Comparison of ENCODE assay signal across 8 mouse cellular contexts in the genomic region with DNA sequence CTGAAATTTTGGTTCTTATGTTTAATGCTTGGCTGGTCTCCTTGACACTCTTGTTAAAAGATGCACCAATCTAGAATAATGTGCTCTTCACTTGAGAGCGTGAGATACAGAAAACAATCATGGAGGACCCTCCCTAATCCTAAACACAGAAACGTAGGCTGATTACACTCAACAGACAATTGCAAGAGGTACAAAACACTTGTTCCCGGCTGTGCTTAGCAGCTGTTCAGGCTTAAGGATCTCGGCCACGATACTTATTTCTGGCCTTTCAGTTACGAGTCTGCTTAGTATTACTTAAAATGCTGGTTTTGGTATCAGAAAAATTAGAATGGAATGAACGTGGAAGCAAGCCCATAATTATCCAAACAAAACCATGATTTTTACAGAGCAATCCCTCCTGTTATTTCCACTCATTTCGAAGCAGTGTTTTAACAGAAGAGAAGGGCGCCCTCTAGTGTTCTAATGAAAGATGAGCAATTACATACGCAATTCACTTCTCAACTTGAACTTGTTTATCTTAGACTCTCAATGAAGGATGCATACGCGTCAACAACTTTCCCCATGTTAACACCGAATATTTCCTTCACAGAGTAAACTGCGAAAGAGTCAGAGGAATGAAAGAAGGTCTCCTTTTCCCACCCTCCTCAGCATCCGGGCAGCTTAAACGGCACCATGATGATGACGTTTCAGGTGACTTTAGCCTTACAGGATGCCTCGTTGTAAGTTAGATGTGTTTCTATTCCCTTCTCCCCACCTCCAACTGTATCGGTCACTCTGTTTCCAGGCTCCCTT.
DNase-seq lines count a peak whose midpoint lies in the region; ATAC-seq and TF ChIP-seq lines count a peak whose summit lies in the region.

No protein-coding gene starts in this region.

- TF ChIP-seq CTCF in kidney, adult 2 months (conservative IDR thresholded peaks at IDR 0.05; ENCODE audit: insufficient read depth, insufficient read length, low read depth, low read length): no peak
- TF ChIP-seq CTCF in Patski (IDR thresholded peaks at IDR 0.05): peak; percentile 63

- DNase-seq in kidney, adult 2 months: peak; percentile 55
- no peak for DNase-seq in kidney, adult 18-20 months
- DNase-seq in Patski (ENCODE audit: low read depth, low spot score): no peak
- peak; percentile 51 for DNase-seq in lung, postnatal 25 days (ENCODE audit: low spot score)
- peak; percentile 64 for DNase-seq in telencephalon, adult 2 months (ENCODE audit: low read depth, low spot score)
- no peak for DNase-seq in spleen, adult 12 weeks (ENCODE audit: low spot score)

- POLR2A ChIA-PET in Patski (lab: Charles Lee): no interaction called here

- H3K36me3 ChIP-seq in kidney, adult 2 months (ENCODE audit: control insufficient read depth, insufficient read depth, low read length): no peaks in the 10 kb centered on the region
- no peaks in the 10 kb centered on the region for H3K36me3 ChIP-seq in embryonic facial prominence, embryonic 13.5 days
- no peaks in the 10 kb centered on the region for H3K36me3 ChIP-seq in intestine, embryonic 15.5 days

- WGBS in kidney, adult 2 months: 37% methylated on average over 19 of the region's 19 CpGs
- 37% methylated on average over 19 of the region's 19 CpGs for WGBS in embryonic facial prominence, embryonic 13.5 days
- 34% methylated on average over 19 of the region's 19 CpGs for WGBS in intestine, embryonic 15.5 days

- no peak for ATAC-seq in Patski
- no peak for ATAC-seq in embryonic facial prominence, embryonic 13.5 days (ENCODE audit: insufficient number of reproducible peaks, insufficient read depth, low FRiP score, low TSS enrichment, low read depth)
- peak; percentile 59; the same call in 1 of the 2 replicates for ATAC-seq in intestine, embryonic 15.5 days

- H3K27ac ChIP-seq in kidney, adult 2 months (ENCODE audit: insufficient read depth, low read depth, low read length): no peak overlapping the region
- H3K27ac ChIP-seq in embryonic facial prominence, embryonic 13.5 days: no peak overlapping the region
- no peak overlapping the region for H3K27ac ChIP-seq in intestine, embryonic 15.5 days

- no peaks in the 10 kb centered on the region for H3K27me3 ChIP-seq in kidney, adult 2 months (replicated peaks; ENCODE audit: control insufficient read depth, insufficient read depth, low read length)
- peaks cover 6% of the 10 kb centered on the region for H3K27me3 ChIP-seq in Patski
- no peaks in the 10 kb centered on the region for H3K27me3 ChIP-seq in embryonic facial prominence, embryonic 13.5 days
- H3K27me3 ChIP-seq in intestine, embryonic 15.5 days (replicated peaks): no peaks in the 10 kb centered on the region

- CTCF ChIA-PET in Patski (lab: Charles Lee): interaction anchor here (1.3 kb wide), 1 partner anchor 60 kb away, joined by 3 read pairs; no protein-coding TSS in a partner anchor

- no peak overlapping the region for H3K9ac ChIP-seq in embryonic facial prominence, embryonic 13.5 days
- no peak overlapping the region for H3K9ac ChIP-seq in intestine, embryonic 15.5 days

- no peaks in the 10 kb centered on the region for H3K4me1 ChIP-seq in kidney, adult 2 months (ENCODE audit: control insufficient read depth, insufficient read depth, low read length)
- no peaks in the 10 kb centered on the region for H3K4me1 ChIP-seq in embryonic facial prominence, embryonic 13.5 days
- H3K4me1 ChIP-seq in intestine, embryonic 15.5 days (replicated peaks): no peaks in the 10 kb centered on the region

- no peak for TF ChIP-seq POLR2A in kidney, adult 2 months (IDR thresholded peaks at IDR 0.05; ENCODE audit: low read depth, low read length)

- H3K4me2 ChIP-seq in embryonic facial prominence, embryonic 13.5 days: peak overlapping the region; percentile 35
- H3K4me2 ChIP-seq in intestine, embryonic 15.5 days (replicated peaks): no peak overlapping the region

- in situ Hi-C loops in Patski (cut with MboI; ENCODE audit: low pct_unique_long_range_greater_than_20kb): loop anchor here (25.0 kb wide), 2 partner anchors 588 to 1313 kb away; partner anchors contain the start of gene Rbm26

- no peak overlapping the region for H3K4me3 ChIP-seq in kidney, adult 2 months (ENCODE audit: insufficient read depth, low read depth, low read length)
- H3K4me3 ChIP-seq in embryonic facial prominence, embryonic 13.5 days: no peak overlapping the region
- no peak overlapping the region for H3K4me3 ChIP-seq in intestine, embryonic 15.5 days (replicated peaks)

- no peaks in the 10 kb centered on the region for H3K9me3 ChIP-seq in embryonic facial prominence, embryonic 13.5 days
- no peaks in the 10 kb centered on the region for H3K9me3 ChIP-seq in intestine, embryonic 15.5 days

Comparison
In these comparisons a context has a peak if more than half of its experiments do, and no peak if none do; other contexts are left out.
1. DNase-seq: peak in kidney, adult 2 months (single experiment), lung, postnatal 25 days (single experiment) and telencephalon, adult 2 months (single experiment); none in kidney, adult 18-20 months (single experiment), Patski (single experiment) and spleen, adult 12 weeks (single experiment).